Mouse (Mus musculus) hindlimb bud, embryonic 11.5 days (tissue): Measurements from ENCODE around the gene Zmynd11.
A peak's percentile ranks its signal among the peaks of the same experiment; 100 is the strongest.

Source experiments
- DNase-seq: peaks from one replicate; pipeline ENCODE4 v3.0.0-alpha.2; 2012; ENCODE audit warnings: low read depth, low spot score; ENCODE audit errors: extremely low spot score

Gene Zmynd11

GRCm38 (mm10) chr13:9715224-9715623 is 49.9 kb downstream of the Zmynd11 start:
- no peak for DNase-seq

- DNase-seq = no peak
Observed at GRCm38 (mm10) chr13:9713462-9714134, 51.5 kb downstream of the Zmynd11 start.

GRCm38 (mm10) chr13:9712971-9713370 is 52.2 kb downstream of the Zmynd11 start:
- no peak for DNase-seq

- DNase-seq = no peak
Observed at GRCm38 (mm10) chr13:9712409-9712808, 52.7 kb downstream of the Zmynd11 start.

GRCm38 (mm10) chr13:9708433-9709240 is 56.5 kb downstream of the Zmynd11 start:
- peak; percentile 16 for DNase-seq

GRCm38 (mm10) chr13:9706720-9707119 is 58.4 kb downstream of the Zmynd11 start:
- DNase-seq = no peak

GRCm38 (mm10) chr13:9702615-9703235 is 62.4 kb downstream of the Zmynd11 start:
- no peak for DNase-seq

GRCm38 (mm10) chr13:9697340-9697739 is 67.8 kb downstream of the Zmynd11 start:
- DNase-seq = no peak

GRCm38 (mm10) chr13:9695809-9696208 is 69.3 kb downstream of the Zmynd11 start:
- DNase-seq = no peak

GRCm38 (mm10) chr13:9695403-9695802 is 69.7 kb downstream of the Zmynd11 start:
- DNase-seq = no peak

- DNase-seq = no peak
Observed at GRCm38 (mm10) chr13:9694651-9695050, 70.5 kb downstream of the Zmynd11 start.

- no peak for DNase-seq
Observed at GRCm38 (mm10) chr13:9692876-9693275, 72.3 kb downstream of the Zmynd11 start.

GRCm38 (mm10) chr13:9689366-9689765 is 75.8 kb downstream of the Zmynd11 start:
- no peak for DNase-seq

- DNase-seq = no peak
Observed at GRCm38 (mm10) chr13:9686765-9687164, 78.4 kb downstream of the Zmynd11 start.

GRCm38 (mm10) chr13:9686261-9686660 is 78.9 kb downstream of the Zmynd11 start:
- DNase-seq = no peak

GRCm38 (mm10) chr13:9684153-9684923 is 80.8 kb downstream of the Zmynd11 start:
- no peak for DNase-seq

- DNase-seq = no peak
Observed at GRCm38 (mm10) chr13:9683280-9683679, 81.8 kb downstream of the Zmynd11 start.

- DNase-seq = no peak
Observed at GRCm38 (mm10) chr13:9681492-9681891, 83.6 kb downstream of the Zmynd11 start.

- no peak for DNase-seq
Observed at GRCm38 (mm10) chr13:9674126-9674525, 91.0 kb downstream of the Zmynd11 start.

- DNase-seq = no peak
Observed at GRCm38 (mm10) chr13:9669246-9669645, 95.9 kb downstream of the Zmynd11 start.

- DNase-seq = no peak
Observed at GRCm38 (mm10) chr13:9667954-9668496, 97.1 kb downstream of the Zmynd11 start.
